In the genomic region with DNA sequence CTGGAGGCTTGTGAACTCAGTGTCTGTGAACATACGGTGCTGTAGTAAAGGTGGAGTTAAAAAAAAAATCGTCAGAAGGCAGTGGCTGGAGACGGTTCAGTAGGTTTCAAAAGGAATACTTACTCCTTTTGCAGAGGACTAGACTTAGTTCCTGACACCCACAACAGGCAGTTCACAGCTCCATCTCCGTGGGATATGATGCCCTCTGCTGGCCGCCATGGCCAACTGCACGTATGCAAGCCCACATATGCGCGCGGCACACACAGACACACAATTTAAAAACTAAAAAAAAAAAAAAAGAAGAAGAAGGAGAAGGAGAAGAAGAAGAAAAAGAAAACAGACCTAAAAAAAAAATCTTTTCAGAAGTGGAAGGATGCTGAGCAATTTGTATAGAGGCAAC, we compare ENCODE assay signal across 8 mouse cellular contexts. TPM values are rescaled to one million over a fixed set of nuclear protein-coding genes. Genes with fewer than 3 reads are reported as not detected.
DNase-seq lines count a peak whose midpoint lies in the region; ATAC-seq lines count a peak whose summit lies in the region.

No protein-coding gene starts in this region.

- DNase-seq in gastrocnemius, postnatal 10 days: peak; percentile 31
- DNase-seq in gastrocnemius, postnatal 36 days: no peak
- DNase-seq in cerebellum, adult 8-10 months: peak; percentile 36
- DNase-seq in kidney, postnatal 36 days: peak; percentile 51 to 78
- DNase-seq in thymus, postnatal 10 days (ENCODE audit: low spot score in 2 of 2): peak; percentile 15 to 27

- peak; percentile 70 for ATAC-seq in CD4-positive, CD25-positive, alpha-beta regulatory T cell, adult 4 months
- ATAC-seq in megakaryocyte-erythroid progenitor cell, adult 5-6 weeks (replicated peaks; ENCODE audit: low FRiP score, low TSS enrichment, poor library complexity, severe bottlenecking): 0 out of 2 replicates have a peak, but pooled peaks have one; percentile 30
- no peak for ATAC-seq in activated CD4-positive, CD25-positive, alpha-beta regulatory T cell, adult 4 months

- intact Hi-C loops in gastrocnemius, postnatal 36 days (cut with DNase I): no loop called here

RNA-seq across cellular contexts. Expression of gene Ropn1l, which starts 34.5 kb away (rescaled TPM):
- total RNA-seq in gastrocnemius, postnatal 10 days (2021): under 1 TPM in 1 of 2 experiments, not detected in 1; 0.38 TPM
- under 1 TPM in 1 of 2 experiments, not detected in 1; 0.27 TPM for total RNA-seq in gastrocnemius, postnatal 36 days (2021)
- polyA plus RNA-seq in CD4-positive, CD25-positive, alpha-beta regulatory T cell, adult 4 months (2017; shearing (Covaris generic)): 1 to 10 TPM in 1 of 2 experiments, not detected in 1; 1.0 TPM
- total RNA-seq in megakaryocyte-erythroid progenitor cell, adult 5-6 weeks (2014; fragmentation: Nextera tagmentation): not detected in 2 replicates
- not detected in 2 replicates for total RNA-seq in megakaryocyte-erythroid progenitor cell, adult 5-6 weeks (2017)
- polyA plus RNA-seq in activated CD4-positive, CD25-positive, alpha-beta regulatory T cell, adult 4 months (2017; shearing (Covaris generic)): 1 to 10 TPM in 1 of 2 experiments, under 1 TPM in 1; 0.94 to 1.3 TPM

RNA-seq across cellular contexts. Expression of gene Ankrd33b, which starts 51.5 kb away (rescaled TPM):
- 1 to 10 TPM; 5.5 to 5.8 TPM for total RNA-seq in gastrocnemius, postnatal 10 days (2021)
- 10 to 100 TPM in 1 of 2 experiments, 1 to 10 TPM in 1; 9.9 to 14.5 TPM for total RNA-seq in gastrocnemius, postnatal 36 days (2021)
- not detected for polyA plus RNA-seq in CD4-positive, CD25-positive, alpha-beta regulatory T cell, adult 4 months (2017; shearing (Covaris generic))
- 1.6 TPM in 1 of 2 replicates, not detected in the other for total RNA-seq in megakaryocyte-erythroid progenitor cell, adult 5-6 weeks (2014; fragmentation: Nextera tagmentation)
- total RNA-seq in megakaryocyte-erythroid progenitor cell, adult 5-6 weeks (2017): not detected in 2 replicates
- under 1 TPM in 1 of 2 experiments, not detected in 1; 0.71 TPM for polyA plus RNA-seq in activated CD4-positive, CD25-positive, alpha-beta regulatory T cell, adult 4 months (2017; shearing (Covaris generic))

Comparison
In these comparisons a context has a peak if more than half of its experiments do, and no peak if none do; other contexts are left out.
1. DNase-seq: peak in gastrocnemius, postnatal 10 days (single experiment), cerebellum, adult 8-10 months (single experiment), kidney, postnatal 36 days (2 of 2) and thymus, postnatal 10 days (2 of 2); none in gastrocnemius, postnatal 36 days (0 of 2).